In the genomic region with DNA sequence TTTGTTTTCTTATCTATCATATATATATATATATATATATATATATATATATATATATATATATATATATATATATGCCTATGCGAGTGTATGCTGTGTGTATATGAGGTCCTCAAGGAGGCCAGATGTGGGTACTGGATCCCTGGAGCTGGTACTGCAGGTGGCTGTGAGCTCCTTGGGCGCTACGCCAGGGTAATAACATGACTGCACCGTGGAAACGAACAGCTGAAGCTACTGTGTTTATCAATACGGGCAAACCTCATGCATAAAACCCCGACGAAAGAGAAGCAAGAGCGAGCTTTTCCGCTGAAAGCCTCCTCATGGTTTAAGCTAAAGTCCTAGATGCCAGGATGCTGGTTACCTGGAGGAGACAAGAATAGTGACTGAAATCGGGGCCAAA, we compare ENCODE assay signal across 33 mouse cellular contexts. TPM values are rescaled to one million over a fixed set of nuclear protein-coding genes. Genes with fewer than 3 reads are reported as not detected.
DNase-seq lines count a peak whose midpoint lies in the region; ATAC-seq lines count a peak whose summit lies in the region.
"Had no signal": no experiment of that assay in that cellular context is flagged by ENCODE, and none has a peak within 500 bp of the region (broad histone marks: within the 10 kb centered on the region; RNA-seq: fewer than 3 reads in every experiment).

No protein-coding gene starts in this region.

- no peaks in the 10 kb centered on the region for H3K9me3 ChIP-seq in hindbrain, embryonic 10.5 days
- H3K9me3 ChIP-seq in hindbrain, embryonic 12.5 days (replicated peaks), result no peaks in the 10 kb centered on the region
- peaks cover 6% of the 10 kb centered on the region; the same call in 1 of the 2 replicates for H3K9me3 ChIP-seq in neural tube, embryonic 13.5 days
- H3K9me3 ChIP-seq: embryonic facial prominence, embryonic 13.5 days; forebrain, embryonic 12.5 days; intestine, embryonic 15.5 days had no signal

- no peaks in the 10 kb centered on the region for H3K36me3 ChIP-seq in hindbrain, embryonic 10.5 days
- H3K36me3 ChIP-seq in hindbrain, embryonic 12.5 days, result no peaks in the 10 kb centered on the region
- H3K36me3 ChIP-seq in neural tube, embryonic 13.5 days, result no peaks in the 10 kb centered on the region
- H3K36me3 ChIP-seq: embryonic facial prominence, embryonic 13.5 days; forebrain, embryonic 12.5 days; heart, embryonic 13.5 days; intestine, embryonic 15.5 days; midbrain, embryonic 10.5 days had no signal

- peak overlapping the region; percentile 66; the same call in 1 of the 2 replicates for H3K27ac ChIP-seq in hindbrain, embryonic 10.5 days
- H3K27ac ChIP-seq in hindbrain, embryonic 12.5 days, result no peak overlapping the region
- H3K27ac ChIP-seq in neural tube, embryonic 13.5 days (replicated peaks), result no peak overlapping the region; the same call in 1 of the 2 replicates
- H3K27ac ChIP-seq: embryonic facial prominence, embryonic 13.5 days; forebrain, embryonic 12.5 days; gastrocnemius, adult 2 months; heart, adult 2 months; heart, embryonic 13.5 days; intestine, embryonic 15.5 days; kidney, postnatal 0 days; liver, embryonic 14.5 days had no signal

- H3K27me3 ChIP-seq in hindbrain, embryonic 10.5 days (ENCODE audit: insufficient read depth, poor library complexity, severe bottlenecking), result no peaks in the 10 kb centered on the region
- H3K27me3 ChIP-seq in hindbrain, embryonic 12.5 days, result no peaks in the 10 kb centered on the region
- no peaks in the 10 kb centered on the region for H3K27me3 ChIP-seq in neural tube, embryonic 13.5 days
- H3K27me3 ChIP-seq: CH12.LX; forebrain, embryonic 12.5 days; heart, embryonic 13.5 days; intestine, embryonic 15.5 days had no signal

- H3K9ac ChIP-seq in hindbrain, embryonic 12.5 days, result no peak overlapping the region
- H3K9ac ChIP-seq in neural tube, embryonic 13.5 days, result no peak overlapping the region
- H3K9ac ChIP-seq: embryonic facial prominence, embryonic 13.5 days; forebrain, embryonic 12.5 days; heart, embryonic 13.5 days; intestine, embryonic 15.5 days; liver, embryonic 14.5 days; lung, embryonic 14.5 days had no signal

- H3K4me2 ChIP-seq in hindbrain, embryonic 12.5 days (replicated peaks), result no peak overlapping the region
- H3K4me2 ChIP-seq in neural tube, embryonic 13.5 days, result no peak overlapping the region
- H3K4me2 ChIP-seq: heart, embryonic 13.5 days; intestine, embryonic 15.5 days; lung, embryonic 14.5 days had no signal

- WGBS in hindbrain, embryonic 10.5 days, result 92% methylated on average over 11 of the region's 11 CpGs
- WGBS in hindbrain, embryonic 12.5 days, result 77% methylated on average over 11 of the region's 11 CpGs
- WGBS in neural tube, embryonic 13.5 days, result 64% methylated on average over 11 of the region's 11 CpGs

- H3K4me1 ChIP-seq in hindbrain, embryonic 10.5 days (replicated peaks), result peaks cover 11% of the 10 kb centered on the region
- H3K4me1 ChIP-seq in hindbrain, embryonic 12.5 days, result 0 out of 2 replicates have a peak, but pooled peaks cover 4% of the 10 kb centered on the region
- H3K4me1 ChIP-seq in neural tube, embryonic 13.5 days (replicated peaks), result peaks cover 9% of the 10 kb centered on the region
- H3K4me1 ChIP-seq: heart, embryonic 13.5 days; intestine, embryonic 15.5 days had no signal

- ATAC-seq in hindbrain, embryonic 12.5 days (ENCODE audit: low FRiP score), result no peak
- ATAC-seq in neural tube, embryonic 13.5 days (ENCODE audit: low read depth), result peak; percentile 63; the same call in 1 of the 2 replicates
- ATAC-seq: activated CD4-positive, CD25-positive, alpha-beta regulatory T cell, adult 4 months; intestine, embryonic 15.5 days had no signal

- H3K4me3 ChIP-seq in hindbrain, embryonic 10.5 days, result no peak overlapping the region
- no peak overlapping the region for H3K4me3 ChIP-seq in hindbrain, embryonic 12.5 days
- no peak overlapping the region for H3K4me3 ChIP-seq in neural tube, embryonic 13.5 days
- H3K4me3 ChIP-seq: embryonic facial prominence, embryonic 13.5 days; forebrain, embryonic 12.5 days; gastrocnemius, adult 2 months; heart, adult 2 months; heart, embryonic 13.5 days; intestine, embryonic 15.5 days; midbrain, embryonic 10.5 days had no signal

- peak; percentile 15 to 28 for DNase-seq in cerebellum, postnatal 10 days
- no peak for DNase-seq in cerebellum, adult 18-20 months
- DNase-seq in hindbrain, embryonic 10.5 days (ENCODE audit: low spot score), result no peak
- no peak for DNase-seq in neural tube, embryonic 10.5 days (ENCODE audit: extremely low spot score, low spot score)
- DNase-seq in kidney, postnatal 36 days, result no peak
- no peak for DNase-seq in adrenal gland, postnatal 4 days (ENCODE audit: low spot score in 2 of 2)
- DNase-seq: adrenal gland, adult 2 months; adrenal gland, postnatal 36 days; cerebellum, adult 9-10 months; gastrocnemius, adult 2 months; gastrocnemius, postnatal 36 days; heart, adult 2 months; heart, postnatal 10 days; kidney, adult 8-10 months; layer of hippocampus, adult 9-11 months; liver; lung, embryonic 14.5 days; lung, postnatal 14 days; thymus, adult 2 months; thymus, postnatal 36 days had no signal

RNA-seq across cellular contexts. Expression of a gene that starts 22.2 kb away (rescaled TPM):
- polyA plus RNA-seq in hindbrain, embryonic 10.5 days (2016; fragmentation: Nextera tagmentation; extraction: Ambion mirVana), result 0.91 and 1.2 TPM in 2 replicates
- 2.6 TPM in 2 replicates for polyA plus RNA-seq in hindbrain, embryonic 12.5 days (2016; fragmentation: Nextera tagmentation; extraction: Ambion mirVana)
- polyA plus RNA-seq in neural tube, embryonic 13.5 days (2015; fragmentation: Nextera tagmentation; extraction: Ambion mirVana), result 1.2 and 1.5 TPM in 2 replicates
- total RNA-seq in adrenal gland, postnatal 4 days (2021), result 1 to 10 TPM; 4.6 to 6.1 TPM
- total RNA-seq: monocyte, adult 5-6 weeks had no signal
- polyA plus RNA-seq: C2C12 had no signal

Comparison
In these comparisons a context has a peak if more than half of its experiments do, and no peak if none do; other contexts are left out.
1. DNase-seq: peak in cerebellum, postnatal 10 days (2 of 2); none in cerebellum, adult 18-20 months (0 of 2), hindbrain, embryonic 10.5 days (single experiment), neural tube, embryonic 10.5 days (single experiment), kidney, postnatal 36 days (0 of 2) and adrenal gland, postnatal 4 days (0 of 2).